Mouse (Mus musculus) v-Abl transformed pro-B cells (cell line): ENCODE measurements around the gene Fbxo22.
"Not testable (repeated sequence)": the region's sequence is repeated elsewhere in the genome, so short reads cannot be mapped to it uniquely, and the experiment has no call there.

Experiments
- in situ Hi-C, 2 experiments: fragments of 400-800 bp; cut with MboI; formaldehyde crosslinking; loops; one replicate each; pipeline ENCODE4 v1.15.1; 2025; ENCODE audit not compliant: unreplicated experiment in 2 of 2

Fbxo22 gene

DNA sequence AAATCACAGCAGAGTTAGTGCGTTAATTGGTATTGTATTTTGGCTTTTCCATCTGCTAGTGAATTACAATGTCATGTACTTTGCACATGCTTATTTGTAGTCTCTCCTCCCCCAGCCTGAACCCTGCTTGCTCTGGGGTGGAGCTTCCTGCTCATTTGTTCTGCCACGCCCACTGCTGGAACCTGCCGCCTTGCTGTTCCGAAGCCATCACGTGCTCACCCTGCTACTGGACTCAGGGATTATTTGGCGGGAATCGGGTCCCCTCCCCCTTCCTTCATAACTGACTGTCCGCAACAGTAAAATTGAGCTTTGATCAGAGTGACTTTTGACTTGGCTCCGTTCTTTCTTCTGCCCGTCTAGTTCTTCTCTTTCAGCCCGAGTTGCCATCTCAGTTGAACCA, 24.4 kb downstream of the Fbxo22 start:
- in situ Hi-C loops, result not testable (repeated sequence)

DNA sequence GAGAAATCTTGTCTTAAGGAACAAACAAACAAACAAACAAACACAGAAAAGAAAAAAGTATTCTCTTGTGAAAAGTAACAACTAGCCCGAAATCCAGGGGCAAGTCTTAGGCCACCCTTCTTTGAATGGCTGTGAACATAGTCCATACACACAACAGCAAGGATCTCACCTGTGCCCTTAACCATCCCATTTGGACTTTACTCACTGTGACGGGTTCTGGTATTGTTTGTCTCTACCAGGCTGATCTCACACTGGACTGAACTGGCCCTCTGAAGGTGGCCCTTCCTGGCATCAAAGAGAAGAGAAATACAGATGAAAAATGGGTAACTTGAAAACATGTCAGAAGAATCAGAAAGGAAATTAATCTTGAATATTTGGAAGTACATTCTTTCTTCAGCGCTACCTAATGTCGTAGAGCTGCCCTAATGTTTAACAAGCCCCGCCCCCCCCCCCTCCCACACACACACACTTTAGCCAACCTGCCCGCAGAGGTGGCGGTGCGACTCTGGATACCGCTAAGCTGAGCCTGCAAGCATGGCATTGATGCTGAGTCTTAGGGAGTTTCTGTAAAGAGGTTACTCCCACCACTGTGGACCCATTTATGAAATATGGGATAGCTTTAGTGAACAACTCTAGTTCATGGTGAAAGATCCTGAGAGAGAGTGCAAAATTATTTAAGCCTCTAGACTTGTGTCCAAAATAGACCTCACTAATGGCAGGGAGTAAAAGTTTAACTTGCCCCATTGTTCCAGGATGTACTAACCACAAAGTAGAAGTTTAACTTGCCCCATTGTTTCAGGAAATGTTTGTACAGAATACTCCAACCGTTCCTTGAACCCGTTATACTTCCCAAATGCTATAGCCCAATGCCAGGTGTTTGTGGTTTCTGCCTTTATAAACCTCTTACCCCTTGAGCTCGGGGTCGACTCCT, 27.8 kb downstream of the Fbxo22 start:
- in situ Hi-C loops, result no loop called here

DNA sequence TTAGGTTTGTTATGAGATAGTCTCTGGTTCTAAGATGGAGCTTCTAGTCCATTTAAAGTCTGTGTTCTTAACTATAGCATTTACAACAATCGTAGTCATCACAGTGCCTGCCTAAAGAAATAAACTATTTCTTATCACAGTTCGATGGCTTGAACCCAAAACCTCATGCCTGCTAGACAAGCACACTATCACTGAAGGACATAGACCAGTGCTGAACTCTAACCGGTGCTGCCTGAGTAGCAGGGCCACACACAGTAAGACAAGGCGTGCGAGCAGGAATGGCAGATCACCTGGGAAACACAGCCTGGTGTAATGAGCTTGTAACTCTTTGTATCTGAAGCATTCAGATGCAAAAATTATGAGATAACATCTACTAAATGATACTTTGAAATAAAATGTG, 32.1 kb downstream of the Fbxo22 start:
- in situ Hi-C loops, result no loop called here

DNA sequence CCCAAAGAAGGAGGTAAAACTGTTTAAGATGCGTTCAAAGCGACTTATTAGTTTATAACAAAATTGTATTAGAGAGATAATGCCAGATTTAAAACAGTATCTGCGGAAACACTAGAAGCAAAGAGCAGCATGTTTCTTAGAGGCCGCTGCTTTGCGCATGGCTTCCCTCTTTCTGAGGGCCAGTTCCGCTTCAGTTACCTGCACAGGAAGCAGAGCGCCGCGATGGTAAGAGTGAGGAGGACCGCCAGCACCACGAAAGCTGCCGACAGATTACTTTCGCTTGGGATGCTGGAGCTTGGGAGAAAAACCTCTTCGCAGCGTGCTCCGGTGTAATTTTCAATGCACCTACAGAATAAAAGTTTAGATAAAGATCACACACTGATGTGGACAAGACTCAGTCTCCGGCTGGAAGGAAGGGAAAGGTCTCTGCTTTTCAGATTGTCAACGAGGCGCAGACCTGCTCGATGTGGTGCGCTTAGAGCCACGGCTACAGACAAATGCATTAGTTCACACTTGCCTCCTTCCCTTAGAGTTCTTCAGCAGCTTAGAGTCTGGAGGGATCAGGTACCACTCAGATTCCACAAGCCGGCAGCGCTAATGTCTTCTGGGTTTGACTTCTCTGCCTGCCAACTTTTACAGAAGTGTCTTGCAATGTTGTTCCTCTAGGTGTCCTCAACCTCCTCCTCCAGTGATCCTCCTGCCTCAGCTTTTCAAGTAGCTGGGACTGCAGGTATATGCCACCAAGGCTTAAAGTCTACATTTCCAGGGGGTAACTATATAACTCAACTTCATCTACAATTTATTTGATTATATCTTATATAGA, 33.3 kb downstream of the Fbxo22 start:
- in situ Hi-C loops, result no loop called here

DNA sequence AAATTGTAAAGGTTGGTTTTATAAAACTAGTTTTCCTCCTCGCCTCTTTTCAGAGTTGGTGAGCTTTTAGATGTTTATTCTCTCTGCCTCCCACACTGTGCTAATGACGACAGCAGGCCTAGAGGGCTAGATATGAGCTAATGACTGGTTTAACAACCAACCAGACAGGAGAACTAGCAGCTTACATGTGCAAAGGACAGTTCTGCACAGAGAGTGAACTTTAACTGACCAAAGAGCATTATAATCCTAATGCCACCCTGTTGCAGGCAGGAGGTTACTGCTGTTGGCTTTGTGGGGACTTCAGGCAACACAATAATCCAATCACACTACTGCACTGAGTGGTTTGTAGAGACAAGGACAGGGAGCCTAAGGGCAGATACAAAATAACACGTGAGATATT, 34.6 kb downstream of the Fbxo22 start:
- in situ Hi-C loops, result no loop called here

DNA sequence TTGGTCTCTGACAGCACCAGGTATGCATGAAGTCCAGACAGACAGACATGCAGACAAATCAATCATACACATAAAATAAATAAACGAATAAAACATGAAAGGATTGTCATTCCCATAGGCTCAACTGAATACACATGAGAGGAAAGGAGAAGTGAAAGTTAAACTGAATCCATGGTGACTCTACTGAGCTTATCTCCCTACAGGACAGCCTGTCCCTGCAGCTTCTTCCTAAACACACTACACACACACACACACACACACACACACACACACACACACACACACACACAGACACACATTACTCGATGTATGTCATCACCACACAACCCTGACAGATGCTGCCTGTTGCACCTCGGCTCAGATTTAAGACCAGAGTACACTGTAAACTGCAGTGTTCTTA, 35.4 kb downstream of the Fbxo22 start:
- in situ Hi-C loops, result no loop called here

DNA sequence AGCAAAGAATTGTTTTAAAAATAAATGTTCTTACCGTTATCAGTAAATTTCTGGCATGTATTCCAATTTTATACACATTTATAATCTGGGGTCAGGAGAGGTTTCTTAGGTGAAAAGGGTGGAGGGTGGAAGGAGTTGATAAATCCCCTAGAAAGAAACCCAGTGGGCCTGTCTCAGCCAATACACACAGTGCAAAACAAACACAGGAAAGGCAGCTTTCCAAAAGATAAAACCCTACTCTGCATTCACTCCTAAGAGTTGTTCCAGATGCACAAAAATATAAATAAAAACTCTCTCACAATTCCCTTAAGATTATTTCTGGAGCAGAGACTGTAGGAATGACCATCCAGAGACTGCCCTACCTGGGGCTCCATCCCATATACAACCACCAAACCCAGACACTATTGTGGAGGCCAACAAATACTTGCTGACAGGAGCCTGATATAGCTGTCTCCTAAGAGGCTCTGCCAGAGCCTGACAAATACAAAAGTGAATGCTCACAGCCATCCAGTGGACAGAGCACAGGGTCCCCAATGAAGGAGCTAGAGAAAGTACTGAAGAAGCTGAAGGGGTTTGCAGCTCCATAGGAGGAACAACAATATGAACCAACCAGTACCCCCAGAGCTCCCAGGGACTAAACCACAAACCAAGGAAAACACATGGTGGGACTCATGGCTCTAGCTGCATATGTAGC, 36.5 kb downstream of the Fbxo22 start:
- in situ Hi-C loops, result not testable (repeated sequence)

DNA sequence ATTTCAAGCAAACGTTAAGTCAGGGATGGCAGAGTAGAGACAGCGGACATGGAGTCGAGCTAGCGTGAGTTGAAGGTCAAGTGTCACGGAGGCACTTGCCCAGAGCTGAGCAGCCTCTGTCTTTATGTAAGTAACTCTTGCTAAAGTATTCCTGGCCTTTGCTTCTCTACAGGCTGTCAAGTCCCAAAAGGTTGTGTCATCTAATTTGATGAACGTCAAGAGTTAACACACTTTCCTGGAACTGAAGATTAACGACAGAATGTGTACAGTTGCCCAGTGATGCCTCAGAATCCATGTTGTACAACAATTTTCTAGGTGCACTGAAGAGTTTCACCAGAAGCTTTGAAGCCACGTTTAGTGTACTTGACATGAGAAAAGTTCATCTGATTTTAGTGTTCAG, 37.7 kb downstream of the Fbxo22 start:
- in situ Hi-C loops, result no loop called here

DNA sequence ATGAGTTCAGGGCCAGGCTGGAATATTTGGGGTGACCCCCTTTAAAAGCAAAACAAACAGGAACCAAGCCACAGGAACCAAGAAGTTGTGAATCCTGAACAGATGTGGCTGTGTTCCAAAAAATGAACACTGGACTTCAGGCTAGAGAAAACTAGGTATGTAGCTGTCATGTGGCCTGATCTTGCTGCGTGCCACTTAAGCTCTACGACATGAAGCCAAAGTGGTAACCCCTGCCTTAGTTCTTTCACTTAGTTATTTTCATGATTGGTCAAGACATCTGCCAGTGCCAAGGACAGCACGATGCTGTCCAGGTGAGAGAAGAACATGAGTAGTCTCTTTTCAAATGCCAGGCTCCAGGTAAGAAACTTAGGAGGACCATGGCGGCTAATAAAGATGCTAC, 38.2 kb downstream of the Fbxo22 start:
- in situ Hi-C loops, result no loop called here

DNA sequence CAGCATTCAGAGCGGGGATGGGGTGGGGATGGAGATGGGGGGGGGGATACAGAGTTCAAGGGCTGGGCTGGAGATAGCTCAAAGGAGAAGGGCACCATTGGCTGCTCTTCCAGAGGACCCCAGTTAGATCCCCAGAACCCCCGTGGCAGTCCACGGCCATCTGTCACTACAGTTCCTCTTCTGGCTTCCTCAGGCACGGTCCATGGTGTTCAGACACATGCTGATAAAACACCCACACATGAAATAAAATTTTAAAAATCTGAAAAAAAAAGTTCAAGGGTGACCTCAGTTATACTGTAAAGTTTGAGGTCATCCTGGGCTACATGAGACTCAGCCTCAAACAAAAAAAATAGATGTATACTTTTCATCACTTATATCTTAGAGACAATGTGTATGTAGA, 39.7 kb downstream of the Fbxo22 start:
- in situ Hi-C loops, result no loop called here

DNA sequence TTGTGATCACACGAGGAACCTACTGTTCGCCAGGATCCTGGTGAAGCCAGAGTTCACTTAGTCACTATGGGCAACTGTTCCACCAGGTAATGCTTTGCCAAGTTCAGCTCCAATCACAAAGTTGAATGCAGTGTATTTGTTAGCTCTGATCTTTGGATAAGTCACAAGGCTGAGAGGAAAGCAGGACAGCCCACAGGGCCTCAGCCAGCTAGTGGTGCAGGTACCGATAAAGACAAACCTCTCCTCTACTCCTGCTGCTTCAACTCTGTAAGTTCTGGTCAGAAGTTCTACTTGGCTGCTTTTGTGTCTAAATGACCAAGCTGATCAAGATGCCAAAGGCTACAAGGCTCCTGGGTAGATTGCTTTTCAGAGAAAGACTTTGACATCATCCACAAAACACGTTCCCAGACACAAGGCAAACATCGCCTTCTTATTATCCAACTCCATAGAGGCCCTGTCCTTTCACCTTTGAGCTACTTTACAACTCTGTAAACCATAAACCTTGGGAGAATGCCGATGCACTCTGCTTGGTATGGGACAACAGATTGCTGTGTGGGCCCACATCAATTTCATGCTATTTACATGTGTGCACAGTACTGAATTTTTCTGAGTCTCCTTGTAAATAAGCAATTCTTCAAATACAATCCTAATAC, 42.0 kb downstream of the Fbxo22 start:
- in situ Hi-C loops, result loop anchor here (5.0 to 10.0 kb wide), 4 partner anchors 108 to 228 kb away; no protein-coding TSS in a partner anchor

DNA sequence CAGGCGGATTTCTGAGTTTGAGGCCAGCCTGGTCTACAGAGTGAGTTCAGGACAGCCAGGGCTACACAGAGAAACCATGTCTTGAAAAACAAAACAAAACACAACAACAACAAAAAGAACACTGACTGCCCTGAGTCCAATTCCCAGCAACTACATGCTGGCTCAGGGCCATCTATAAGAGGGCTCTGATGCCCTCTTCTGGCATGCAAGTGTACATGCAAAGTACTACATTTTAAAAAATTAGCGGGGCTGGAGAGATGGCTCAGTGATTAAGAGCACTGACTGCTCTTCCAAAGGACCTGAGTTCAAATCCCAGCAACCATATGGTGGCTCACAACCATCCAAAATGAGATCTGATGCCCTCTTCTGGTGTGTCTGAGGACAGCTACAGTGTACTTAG, 43.4 kb downstream of the Fbxo22 start:
- in situ Hi-C loops, result loop anchor here (5.0 to 10.0 kb wide), 4 partner anchors 110 to 230 kb away; no protein-coding TSS in a partner anchor

DNA sequence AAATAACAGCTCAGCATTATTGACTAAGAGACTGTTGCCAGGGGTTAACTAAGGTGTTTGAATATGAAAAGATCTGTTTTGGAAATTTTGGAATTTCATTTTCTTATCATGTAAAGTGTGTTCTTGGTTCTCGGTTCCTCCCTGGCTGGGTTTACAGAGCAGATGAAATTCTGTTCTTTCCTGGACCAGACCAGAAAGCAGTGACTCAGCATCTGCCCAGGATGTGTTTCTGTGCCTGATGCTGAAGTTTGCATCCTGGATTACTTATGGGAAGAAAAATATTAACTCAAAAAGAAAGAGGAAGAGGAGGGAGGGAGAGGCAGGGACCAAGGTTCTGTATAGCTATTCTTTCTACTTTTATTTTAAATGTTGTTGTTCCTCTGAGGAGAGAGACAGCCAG, 45.1 kb downstream of the Fbxo22 start:
- in situ Hi-C loops, result loop anchor here (5.0 to 10.0 kb wide), 4 partner anchors 112 to 232 kb away; no protein-coding TSS in a partner anchor

DNA sequence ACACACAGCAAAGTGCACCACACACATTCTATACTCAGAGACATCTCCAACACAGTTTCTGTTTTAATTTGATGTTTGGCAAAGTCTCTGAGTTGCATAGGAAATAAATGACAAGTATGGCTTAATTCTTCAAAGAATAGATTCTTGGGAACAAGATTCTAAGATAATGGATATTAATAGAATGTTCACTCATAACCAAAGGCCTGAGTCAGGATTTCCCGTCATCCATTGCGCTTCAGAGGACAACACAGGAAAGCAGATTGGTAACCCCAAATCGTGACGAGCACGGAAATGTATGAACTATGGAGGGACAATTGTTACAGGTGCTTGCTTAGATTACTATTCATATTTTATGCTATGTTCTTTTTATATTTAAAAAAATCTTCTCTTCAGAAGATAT, 46.3 kb downstream of the Fbxo22 start:
- in situ Hi-C loops, result loop anchor here in 1 of 2 experiments (10.0 kb wide), 1 partner anchor 130 kb away; no protein-coding TSS in a partner anchor

DNA sequence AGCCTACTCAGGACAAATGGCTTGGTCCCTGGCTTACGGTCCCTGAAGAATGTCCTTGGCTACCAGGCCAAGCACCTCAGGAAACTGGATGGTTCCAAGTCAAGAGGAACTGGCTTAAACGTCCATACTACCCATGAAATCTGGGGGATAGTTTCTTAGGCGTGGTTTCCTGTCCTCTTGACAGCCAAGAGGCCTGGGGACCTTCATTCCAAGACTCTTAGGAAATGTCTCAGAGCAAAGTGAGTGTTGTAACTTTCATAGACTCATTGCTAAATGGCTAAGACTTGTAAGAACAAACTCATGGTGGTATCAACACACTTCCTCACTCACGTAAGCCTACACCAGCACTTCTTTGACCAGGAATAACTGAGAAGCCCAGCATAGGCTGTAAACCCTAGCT, 46.9 kb downstream of the Fbxo22 start:
- in situ Hi-C loops, result loop anchor here in 1 of 2 experiments (10.0 kb wide), 1 partner anchor 129 kb away; no protein-coding TSS in a partner anchor

DNA sequence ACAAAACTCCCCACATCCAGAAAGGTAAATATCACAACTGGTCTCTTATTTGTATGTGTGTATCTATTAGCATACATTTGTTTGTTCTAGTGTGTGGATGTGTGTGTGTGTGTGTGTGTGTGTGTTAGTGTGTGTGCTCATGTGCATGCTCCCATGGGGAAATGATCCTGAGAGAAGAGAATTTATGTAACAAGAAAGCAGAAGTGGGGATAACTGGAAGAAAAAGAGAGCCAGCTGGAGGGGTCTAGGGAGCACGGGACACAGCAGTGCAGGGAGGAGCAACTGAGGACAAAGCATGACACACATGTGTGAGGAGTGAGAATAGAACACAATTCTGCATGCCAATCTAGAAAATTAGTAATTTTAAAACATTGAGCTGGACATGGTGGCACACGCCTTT, 48.4 kb downstream of the Fbxo22 start:
- in situ Hi-C loops, result loop anchor here in 1 of 2 experiments (10.0 kb wide), 1 partner anchor 128 kb away; no protein-coding TSS in a partner anchor

DNA sequence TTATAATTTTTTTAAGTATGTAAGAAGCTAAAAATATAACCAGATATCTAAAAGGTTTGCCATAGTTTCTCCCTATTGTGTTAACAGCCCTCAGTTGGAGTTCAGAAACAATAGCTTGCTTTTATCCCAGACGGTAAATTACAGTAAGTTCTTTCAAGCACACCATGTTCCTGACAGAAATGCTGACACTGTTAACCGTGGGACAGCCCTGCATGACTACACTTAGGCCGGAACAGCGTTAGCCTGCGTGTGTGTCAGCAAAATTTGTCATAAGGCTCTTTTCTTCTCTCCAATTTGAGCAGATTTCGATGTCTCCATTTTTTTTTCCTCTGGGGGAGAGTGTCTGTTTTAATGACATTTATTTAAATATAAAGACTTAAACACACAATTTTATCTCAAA, 51.0 kb downstream of the Fbxo22 start:
- in situ Hi-C loops, result loop anchor here in 1 of 2 experiments (10.0 kb wide), 1 partner anchor 125 kb away; no protein-coding TSS in a partner anchor

DNA sequence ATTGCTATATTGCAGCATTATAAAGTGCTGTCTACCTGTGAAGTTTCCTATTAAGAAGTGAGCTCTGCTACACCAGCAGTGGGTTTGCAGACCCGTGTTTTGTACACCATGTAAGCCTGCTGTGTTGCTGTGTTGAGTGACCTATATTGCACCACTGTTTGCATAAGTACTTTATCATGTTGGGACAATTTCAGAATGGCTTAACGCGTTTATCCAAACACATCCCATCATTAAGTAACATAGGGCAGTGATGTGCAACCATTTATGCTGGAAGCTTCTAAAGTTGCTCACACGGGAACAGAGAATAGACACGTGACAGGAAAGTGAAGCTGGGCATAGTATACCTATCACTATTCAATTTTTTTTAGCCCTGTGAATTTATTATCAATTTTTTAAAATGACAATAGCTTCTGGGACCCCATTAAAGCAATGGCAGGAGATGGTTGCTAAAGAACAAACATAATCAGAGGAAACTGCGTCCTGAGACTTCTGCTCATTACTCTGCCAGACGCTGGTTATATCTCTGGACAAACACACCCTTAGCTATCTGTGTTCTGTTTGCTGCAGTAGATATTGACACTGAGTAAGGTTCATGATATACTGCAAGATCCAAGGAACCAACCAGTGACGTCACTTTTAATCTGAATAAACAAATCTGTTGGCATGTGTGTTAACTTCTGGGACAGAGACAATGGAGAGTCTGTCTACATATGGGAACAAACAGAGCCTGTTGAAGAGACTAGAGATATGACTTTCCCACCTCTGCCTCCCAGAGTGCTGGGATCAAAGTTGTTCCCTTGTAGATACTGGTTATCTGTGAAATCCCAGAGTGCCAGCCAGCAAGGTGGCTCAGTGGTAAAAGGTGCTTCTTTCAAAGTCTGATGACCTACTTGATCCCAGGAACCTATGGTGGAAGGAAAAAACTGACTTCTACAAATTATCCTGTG, 55.9 kb downstream of the Fbxo22 start:
- in situ Hi-C loops, result no loop called here
